Mouse (Mus musculus) C2C12 (cell line): Measurements from ENCODE around the gene Aire.

Source experiments
- CTCF ChIP-seq: IDR thresholded peaks from one replicate; pipeline ENCODE4 v1.5.1; 2011; ENCODE audit not compliant: control insufficient read depth, insufficient read depth, insufficient read length
- FOSL1 ChIP-seq: IDR thresholded peaks from one replicate; pipeline ENCODE4 v1.8.0; 2011; ENCODE audit warnings: mild to moderate bottlenecking, low read length; ENCODE audit not compliant: poor library complexity, insufficient read depth, severe bottlenecking
- MYOD1 ChIP-seq: IDR thresholded peaks from one replicate; pipeline ENCODE4 v1.6.1; 2011; ENCODE audit warnings: low read depth; ENCODE audit not compliant: control insufficient read depth, insufficient read length
- USF1 ChIP-seq: IDR thresholded peaks from one replicate; pipeline ENCODE4 v1.6.1; 2011; ENCODE audit warnings: low read depth, mild to moderate bottlenecking, control low read depth, moderate library complexity

DNA sequence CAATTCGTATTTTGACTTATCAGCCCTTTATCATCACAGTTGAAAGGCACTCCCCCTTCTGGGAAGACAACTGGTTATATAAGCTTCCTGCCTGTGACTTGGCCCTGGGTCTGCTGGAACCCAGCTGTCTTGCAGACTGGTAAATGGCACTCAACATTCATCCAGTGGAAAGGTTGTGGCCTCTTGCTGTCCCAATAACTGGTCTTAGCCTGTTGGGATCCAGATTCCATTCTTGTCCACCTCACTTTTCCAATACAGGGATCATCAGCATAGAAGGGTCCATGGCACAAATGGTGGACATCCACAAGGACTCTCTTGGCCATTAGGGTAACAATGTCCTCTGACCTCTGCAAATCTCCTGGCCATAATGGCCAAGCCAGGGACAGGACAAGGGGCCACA lies 40.7 kb upstream of the Aire start:
- TF ChIP-seq USF1 (no peak), CTCF (no peak), MYOD1 (no peak), FOSL1 (no peak)
